Comparison of ENCODE assay signal across 16 mouse cellular contexts in the genomic region with DNA sequence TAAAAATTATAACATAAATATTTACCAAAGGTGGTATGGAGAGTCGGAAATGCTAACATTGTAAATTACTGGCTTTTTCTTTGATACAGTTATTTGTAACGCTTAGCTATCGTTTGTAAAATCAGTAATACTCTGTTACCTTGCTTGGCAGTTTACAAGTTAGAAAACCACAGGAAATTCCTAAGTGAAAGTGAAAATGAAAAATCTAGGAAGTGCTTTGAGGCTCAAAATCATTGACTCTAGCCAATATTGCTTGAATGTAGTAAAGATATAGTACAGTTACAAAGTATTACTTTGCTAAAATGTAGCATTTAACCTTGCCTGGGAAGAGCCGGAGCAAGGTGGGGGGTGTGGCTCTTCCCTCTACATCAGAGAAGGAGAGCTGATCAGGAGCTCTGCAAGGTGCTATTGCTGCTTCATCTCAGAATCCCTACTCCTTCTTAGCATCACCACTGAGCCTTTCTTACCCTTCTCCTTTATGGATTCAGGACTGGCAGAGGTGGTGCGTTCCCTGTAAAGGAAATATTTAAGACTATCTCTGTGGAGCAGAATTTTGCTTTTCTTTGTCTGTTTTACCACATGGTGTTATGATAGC. TPM values are rescaled to one million over a fixed set of nuclear protein-coding genes. Genes with fewer than 3 reads are reported as not detected.
"Had no signal": no experiment of that assay in that cellular context is flagged by ENCODE, and none has a peak within 500 bp of the region (broad histone marks: within the 10 kb centered on the region; RNA-seq: fewer than 3 reads in every experiment).

No protein-coding gene starts in this region.

- DNase-seq: kidney, adult 8-10 months; kidney, postnatal 25 days; layer of hippocampus, postnatal 36 days; liver; liver, embryonic 13.5 days; liver, postnatal 0 days; lung, postnatal 14 days; right cerebral cortex, adult 18-20 months; right cerebral cortex, postnatal 25 days had no signal

- H3K27ac ChIP-seq: limb, embryonic 12.5 days; liver, embryonic 13.5 days; lung, embryonic 15.5 days; macrophage; midbrain, embryonic 12.5 days; neural tube, embryonic 15.5 days had no signal

- H3K4me2 ChIP-seq: limb, embryonic 12.5 days; liver, embryonic 13.5 days; lung, embryonic 15.5 days; midbrain, embryonic 12.5 days; neural tube, embryonic 15.5 days had no signal

- H3K36me3 ChIP-seq: limb, embryonic 12.5 days; liver, embryonic 13.5 days; lung, embryonic 15.5 days; midbrain, embryonic 12.5 days; neural tube, embryonic 15.5 days had no signal

- H3K9me3 ChIP-seq: limb, embryonic 12.5 days; liver, embryonic 13.5 days; lung, embryonic 15.5 days; midbrain, embryonic 12.5 days; neural tube, embryonic 15.5 days had no signal

- H3K9ac ChIP-seq: limb, embryonic 12.5 days; liver, embryonic 13.5 days; liver, postnatal 0 days; lung, embryonic 15.5 days; midbrain, embryonic 12.5 days; neural tube, embryonic 15.5 days had no signal

- H3K4me1 ChIP-seq: limb, embryonic 12.5 days; liver, embryonic 13.5 days; lung, embryonic 15.5 days; midbrain, embryonic 12.5 days; neural tube, embryonic 15.5 days had no signal

- ATAC-seq: liver, postnatal 0 days; midbrain, embryonic 16.5 days had no signal

- H3K4me3 ChIP-seq: limb, embryonic 12.5 days; liver, embryonic 13.5 days; lung, embryonic 15.5 days; midbrain, embryonic 12.5 days; neural tube, embryonic 15.5 days had no signal

- H3K27me3 ChIP-seq: limb, embryonic 12.5 days; liver, embryonic 13.5 days; midbrain, embryonic 12.5 days; neural tube, embryonic 15.5 days had no signal

RNA-seq across cellular contexts. Expression of gene Gpc5, which starts 58.5 kb away (rescaled TPM):
- polyA plus RNA-seq: liver, postnatal 0 days; macrophage; small intestine, adult 2 months had no signal
